Mouse (Mus musculus): ENCODE results near the gene Fancc. TPM values are rescaled to one million over a fixed set of nuclear protein-coding genes. Genes with fewer than 3 reads are reported as not detected.
A peak's percentile ranks its signal among the peaks of the same experiment; 100 is the strongest.

The Fancc gene
- polyA plus RNA-seq, 2 experiments: 6.9 to 8.6 TPM

GRCm38 (mm10) chr13:63530371-63530764 is 33.3 kb upstream of the Fancc start:
- WGBS (ENCODE audit: insufficient replicate concordance): 73% methylated on average over 3 of the region's 3 CpGs
- TF ChIP-seq EP300 (IDR thresholded peaks at IDR 0.05; ENCODE audit: low read depth) (no peak), CTCF (IDR thresholded peaks at IDR 0.05; ENCODE audit: low read depth) (no peak)
- no peak overlapping the region for H3K4me2 ChIP-seq (ENCODE audit: low read depth)
- peaks cover 53% of the 10 kb centered on the region for H3K36me3 ChIP-seq (replicated peaks; ENCODE audit: control insufficient read depth, insufficient read depth, low read depth)
- no peak for ATAC-seq (ENCODE audit: insufficient read depth)
- peaks cover 0 to 11% of the 10 kb centered on the region in 2 experiments; a peak in 2 of 4 replicates for H3K4me1 ChIP-seq (replicated peaks; ENCODE audit: control insufficient read depth in 2 of 2, insufficient read depth in 2 of 2, low read length in 1 of 2)
- no peak overlapping the region for H3K4me3 ChIP-seq (ENCODE audit: insufficient read depth in 1 of 2, low read depth in 2 of 2, low read length in 2 of 2)
- H3K9me3 ChIP-seq (ENCODE audit: control insufficient read depth, low read length): no peaks in the 10 kb centered on the region
- no peak for DNase-seq (ENCODE audit: low read depth in 3 of 3, low spot score in 3 of 3)
- no peak overlapping the region for H3K27ac ChIP-seq
- no peak overlapping the region for H3K9ac ChIP-seq (replicated peaks)
- H3K27me3 ChIP-seq (ENCODE audit: control insufficient read depth, insufficient read depth, low read length): no peaks in the 10 kb centered on the region

DNA sequence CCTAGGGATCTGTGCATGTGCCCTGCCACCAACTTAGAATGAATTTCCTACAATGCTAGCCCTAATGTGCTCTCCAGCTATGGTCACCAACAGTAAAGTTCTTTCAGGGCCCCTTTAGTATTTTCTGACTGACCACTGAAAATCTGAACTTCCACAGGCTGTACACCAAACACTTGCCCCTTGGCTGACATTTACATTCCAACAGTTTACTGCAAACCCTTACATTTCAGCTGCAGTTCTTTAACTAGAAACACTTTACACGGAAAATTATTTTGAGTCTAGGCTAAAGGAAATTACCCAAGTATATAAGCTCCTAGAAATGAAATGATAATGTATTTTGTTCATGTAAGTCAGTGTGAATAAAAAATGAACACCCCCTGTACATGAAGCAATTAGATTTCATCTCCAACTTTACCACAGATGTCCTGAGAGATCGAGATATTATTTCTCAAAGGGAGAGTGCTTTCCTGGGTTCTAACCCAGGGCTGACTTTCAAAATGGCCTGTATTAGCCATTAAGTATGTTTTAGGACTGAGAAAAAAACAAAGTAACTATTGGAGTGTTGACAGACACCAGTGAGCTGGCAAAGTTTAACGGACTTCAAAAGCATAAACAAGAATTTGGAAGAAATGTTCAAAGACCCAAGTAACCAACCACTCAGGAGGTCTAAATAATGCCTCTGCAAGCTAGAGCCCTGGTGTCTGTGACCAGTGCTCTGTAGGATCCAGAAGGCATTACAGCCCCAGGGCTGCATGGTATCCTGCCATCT is 32.7 kb upstream of the Fancc start:
- WGBS (ENCODE audit: insufficient replicate concordance): 58% methylated on average over 3 of the region's 3 CpGs
- Histone ChIP-seq H3K4me2 (ENCODE audit: low read depth) (no peak overlapping the region), H3K36me3 (replicated peaks; ENCODE audit: control insufficient read depth, insufficient read depth, low read depth) (peaks cover 50% of the 10 kb centered on the region), H3K27me3 (ENCODE audit: control insufficient read depth, insufficient read depth, low read length) (no peaks in the 10 kb centered on the region), H3K4me1 (replicated peaks; ENCODE audit: control insufficient read depth in 2 of 2, insufficient read depth in 2 of 2, low read length in 1 of 2) (peaks cover 0 to 11% of the 10 kb centered on the region in 2 experiments; a peak in 2 of 4 replicates), H3K9ac (replicated peaks) (no peak overlapping the region), H3K27ac (no peak overlapping the region), H3K4me3 (ENCODE audit: insufficient read depth in 1 of 2, low read depth in 2 of 2, low read length in 2 of 2) (no peak overlapping the region), H3K9me3 (ENCODE audit: control insufficient read depth, low read length) (no peaks in the 10 kb centered on the region)
- DNase-seq (ENCODE audit: low read depth in 3 of 3, low spot score in 3 of 3) (no peak), ATAC-seq (ENCODE audit: insufficient read depth) (no peak)
- TF ChIP-seq EP300 (IDR thresholded peaks at IDR 0.05; ENCODE audit: low read depth) (no peak), CTCF (IDR thresholded peaks at IDR 0.05; ENCODE audit: low read depth) (no peak)

- no peaks in the 10 kb centered on the region for H3K27me3 ChIP-seq (ENCODE audit: control insufficient read depth, insufficient read depth, low read length)
- no peak for TF ChIP-seq CTCF (IDR thresholded peaks at IDR 0.05; ENCODE audit: low read depth)
- no peak for TF ChIP-seq EP300 (IDR thresholded peaks at IDR 0.05; ENCODE audit: low read depth)
- peaks cover 47% of the 10 kb centered on the region for H3K36me3 ChIP-seq (replicated peaks; ENCODE audit: control insufficient read depth, insufficient read depth, low read depth)
- no peak overlapping the region for H3K4me2 ChIP-seq (ENCODE audit: low read depth)
- no peak overlapping the region for H3K27ac ChIP-seq
- no peak overlapping the region for H3K9ac ChIP-seq (replicated peaks)
- WGBS (ENCODE audit: insufficient replicate concordance): 14% methylated on average over 2 of the region's 2 CpGs
- H3K4me1 ChIP-seq (replicated peaks; ENCODE audit: control insufficient read depth in 2 of 2, insufficient read depth in 2 of 2, low read length in 1 of 2): peaks cover 0 to 11% of the 10 kb centered on the region in 2 experiments; a peak in 2 of 4 replicates
- ATAC-seq (ENCODE audit: insufficient read depth): no peak
- DNase-seq (ENCODE audit: low read depth in 3 of 3, low spot score in 3 of 3): no peak
- no peaks in the 10 kb centered on the region for H3K9me3 ChIP-seq (ENCODE audit: control insufficient read depth, low read length)
- H3K4me3 ChIP-seq (ENCODE audit: insufficient read depth in 1 of 2, low read depth in 2 of 2, low read length in 2 of 2): no peak overlapping the region
Measured at GRCm38 (mm10) chr13:63528852-63529251, 31.8 kb upstream of the Fancc start.

DNA sequence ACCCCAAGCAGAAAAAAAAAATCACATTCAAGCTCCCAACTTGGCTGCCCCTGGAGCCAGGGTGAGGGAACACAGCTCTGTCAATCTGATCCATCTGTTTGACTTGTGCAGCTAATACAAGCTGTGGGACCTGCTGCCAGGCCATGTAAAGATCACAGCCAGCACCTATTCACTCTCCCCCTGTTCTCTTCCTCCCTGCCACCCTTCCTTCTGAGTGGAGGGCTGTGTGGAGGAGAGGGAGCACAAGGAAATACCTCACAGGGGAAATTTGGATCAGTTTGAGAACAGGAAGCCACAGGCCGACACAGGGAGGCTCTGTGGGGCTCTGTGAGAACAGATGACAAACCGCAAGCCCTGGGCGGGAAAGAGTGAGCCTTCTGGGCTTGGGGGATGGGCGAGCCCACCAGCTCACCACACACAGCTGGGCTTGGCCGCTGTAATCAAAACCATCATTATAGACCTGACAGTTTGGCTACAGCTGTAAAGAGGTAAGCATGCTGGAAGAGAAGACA is 31.1 kb upstream of the Fancc start:
- H3K4me2 ChIP-seq (ENCODE audit: low read depth): no peak overlapping the region
- peaks cover 0 to 11% of the 10 kb centered on the region in 2 experiments; a peak in 2 of 4 replicates for H3K4me1 ChIP-seq (replicated peaks; ENCODE audit: control insufficient read depth in 2 of 2, insufficient read depth in 2 of 2, low read length in 1 of 2)
- no peak overlapping the region for H3K27ac ChIP-seq
- no peak overlapping the region for H3K4me3 ChIP-seq (ENCODE audit: insufficient read depth in 1 of 2, low read depth in 2 of 2, low read length in 2 of 2)
- peak; percentile 57; the same call in 1 of the 2 replicates for ATAC-seq (ENCODE audit: insufficient read depth)
- TF ChIP-seq CTCF (IDR thresholded peaks at IDR 0.05; ENCODE audit: low read depth): no peak
- no peak for TF ChIP-seq EP300 (IDR thresholded peaks at IDR 0.05; ENCODE audit: low read depth)
- H3K9me3 ChIP-seq (ENCODE audit: control insufficient read depth, low read length): no peaks in the 10 kb centered on the region
- no peak overlapping the region for H3K9ac ChIP-seq (replicated peaks)
- H3K27me3 ChIP-seq (ENCODE audit: control insufficient read depth, insufficient read depth, low read length): no peaks in the 10 kb centered on the region
- peaks cover 42% of the 10 kb centered on the region for H3K36me3 ChIP-seq (replicated peaks; ENCODE audit: control insufficient read depth, insufficient read depth, low read depth)
- 9% methylated on average over 5 of the region's 5 CpGs for WGBS (ENCODE audit: insufficient replicate concordance)
- DNase-seq (ENCODE audit: low read depth in 3 of 3, low spot score in 3 of 3): peak in 1 of 3 experiments; percentile 6

DNA sequence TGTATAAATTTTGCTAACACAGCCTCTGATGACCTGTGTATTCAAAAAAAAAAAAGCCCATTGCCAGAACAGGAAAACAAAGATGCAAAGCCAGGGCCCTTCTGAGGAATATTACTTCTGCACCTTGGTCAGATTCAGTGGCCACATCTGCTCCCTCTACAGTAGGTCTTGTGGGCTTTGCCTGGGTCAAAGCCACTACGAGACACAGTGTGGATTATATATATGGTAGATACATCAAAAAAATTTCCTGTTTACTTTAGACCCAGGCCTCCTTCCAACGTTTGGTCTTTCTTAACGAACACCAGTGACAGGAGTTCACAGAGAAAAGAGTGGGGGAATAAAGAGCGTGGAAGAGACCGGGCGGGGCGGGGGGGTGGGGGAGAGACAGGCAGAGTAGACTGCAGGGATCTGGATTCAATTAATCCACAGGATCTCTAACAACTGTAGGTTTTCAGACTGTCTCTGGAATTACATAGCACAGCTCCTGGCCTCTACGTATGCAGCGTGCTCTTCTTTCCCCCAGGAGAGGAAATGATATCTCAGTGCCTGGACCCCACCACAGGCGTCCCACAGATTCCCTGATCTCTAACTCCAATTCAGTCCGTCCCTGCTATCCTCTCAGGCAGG is 28.6 kb upstream of the Fancc start:
- Histone ChIP-seq H3K4me2 (ENCODE audit: low read depth) (no peak overlapping the region), H3K27me3 (ENCODE audit: control insufficient read depth, insufficient read depth, low read length) (no peaks in the 10 kb centered on the region), H3K4me1 (replicated peaks; ENCODE audit: control insufficient read depth in 2 of 2, insufficient read depth in 2 of 2, low read length in 1 of 2) (peaks cover 0 to 11% of the 10 kb centered on the region in 2 experiments; a peak in 2 of 4 replicates), H3K27ac (no peak overlapping the region), H3K36me3 (replicated peaks; ENCODE audit: control insufficient read depth, insufficient read depth, low read depth) (peaks cover 29% of the 10 kb centered on the region), H3K9me3 (ENCODE audit: control insufficient read depth, low read length) (no peaks in the 10 kb centered on the region), H3K9ac (replicated peaks) (no peak overlapping the region), H3K4me3 (ENCODE audit: insufficient read depth in 1 of 2, low read depth in 2 of 2, low read length in 2 of 2) (no peak overlapping the region)
- DNase-seq (ENCODE audit: low read depth in 3 of 3, low spot score in 3 of 3) (no peak), ATAC-seq (ENCODE audit: insufficient read depth) (no peak)
- TF ChIP-seq EP300 (IDR thresholded peaks at IDR 0.05; ENCODE audit: low read depth) (no peak), CTCF (IDR thresholded peaks at IDR 0.05; ENCODE audit: low read depth) (no peak)
- WGBS (ENCODE audit: insufficient replicate concordance): 79% methylated on average over 11 of the region's 11 CpGs
